Mouse (Mus musculus) mesoderm, embryonic 11.5 days (tissue): Measurements from ENCODE around the gene Arhgap44.
A peak's percentile ranks its signal among the peaks of the same experiment; 100 is the strongest.

Experiments
- DNase-seq: peaks from one replicate; pipeline ENCODE4 v3.0.0-alpha.2; 2012; ENCODE audit warnings: low read depth, low spot score

Gene Arhgap44

GRCm38 (mm10) chr11:65137145-65137652 is 25.6 kb downstream of the Arhgap44 start:
- DNase-seq, result no peak

GRCm38 (mm10) chr11:65135251-65135739 is 27.5 kb downstream of the Arhgap44 start:
- DNase-seq, result no peak

GRCm38 (mm10) chr11:65133661-65134060 is 29.1 kb downstream of the Arhgap44 start:
- DNase-seq, result no peak

- DNase-seq, result no peak
Observed at GRCm38 (mm10) chr11:65129110-65129509, 33.7 kb downstream of the Arhgap44 start.

- no peak for DNase-seq
Observed at GRCm38 (mm10) chr11:65128666-65129065, 34.1 kb downstream of the Arhgap44 start.

- DNase-seq, result no peak
Observed at GRCm38 (mm10) chr11:65126566-65126965, 36.2 kb downstream of the Arhgap44 start.

- DNase-seq, result peak; percentile 30
Observed at GRCm38 (mm10) chr11:65124913-65125418, 37.8 kb downstream of the Arhgap44 start.

- no peak for DNase-seq
Observed at GRCm38 (mm10) chr11:65120276-65120675, 42.5 kb downstream of the Arhgap44 start.

- DNase-seq, result no peak
Observed at GRCm38 (mm10) chr11:65115811-65116210, 47.0 kb downstream of the Arhgap44 start.

GRCm38 (mm10) chr11:65112086-65112485 is 50.7 kb downstream of the Arhgap44 start:
- no peak for DNase-seq

GRCm38 (mm10) chr11:65111651-65112050 is 51.1 kb downstream of the Arhgap44 start:
- DNase-seq, result peak; percentile 19

- DNase-seq, result no peak
Observed at GRCm38 (mm10) chr11:65110058-65110457, 52.7 kb downstream of the Arhgap44 start.

- DNase-seq, result no peak
Observed at GRCm38 (mm10) chr11:65107734-65108171, 55.0 kb downstream of the Arhgap44 start.

GRCm38 (mm10) chr11:65107151-65107550 is 55.6 kb downstream of the Arhgap44 start:
- DNase-seq, result no peak

GRCm38 (mm10) chr11:65104076-65104475 is 58.7 kb downstream of the Arhgap44 start:
- DNase-seq, result no peak

- DNase-seq, result no peak
Observed at GRCm38 (mm10) chr11:65101206-65101605, 61.6 kb downstream of the Arhgap44 start.

- no peak for DNase-seq
Observed at GRCm38 (mm10) chr11:65100031-65100430, 62.7 kb downstream of the Arhgap44 start.

- DNase-seq, result no peak
Observed at GRCm38 (mm10) chr11:65097526-65098070, 65.2 kb downstream of the Arhgap44 start.

- no peak for DNase-seq
Observed at GRCm38 (mm10) chr11:65096866-65097265, 65.9 kb downstream of the Arhgap44 start.

GRCm38 (mm10) chr11:65092851-65093250 is 69.9 kb downstream of the Arhgap44 start:
- DNase-seq, result no peak

GRCm38 (mm10) chr11:65090386-65090785 is 72.4 kb downstream of the Arhgap44 start:
- DNase-seq, result no peak

GRCm38 (mm10) chr11:65089982-65090381 is 72.8 kb downstream of the Arhgap44 start:
- no peak for DNase-seq

- no peak for DNase-seq
Observed at GRCm38 (mm10) chr11:65089282-65089681, 73.5 kb downstream of the Arhgap44 start.
